Mouse (Mus musculus) 416B (cell line): ENCODE measurements around the gene Adamts9.

Experiments
- DNase-seq: peaks from one replicate; pipeline ENCODE4 v3.0.0; 2011; ENCODE audit warnings: low read depth

The Adamts9 gene

DNA sequence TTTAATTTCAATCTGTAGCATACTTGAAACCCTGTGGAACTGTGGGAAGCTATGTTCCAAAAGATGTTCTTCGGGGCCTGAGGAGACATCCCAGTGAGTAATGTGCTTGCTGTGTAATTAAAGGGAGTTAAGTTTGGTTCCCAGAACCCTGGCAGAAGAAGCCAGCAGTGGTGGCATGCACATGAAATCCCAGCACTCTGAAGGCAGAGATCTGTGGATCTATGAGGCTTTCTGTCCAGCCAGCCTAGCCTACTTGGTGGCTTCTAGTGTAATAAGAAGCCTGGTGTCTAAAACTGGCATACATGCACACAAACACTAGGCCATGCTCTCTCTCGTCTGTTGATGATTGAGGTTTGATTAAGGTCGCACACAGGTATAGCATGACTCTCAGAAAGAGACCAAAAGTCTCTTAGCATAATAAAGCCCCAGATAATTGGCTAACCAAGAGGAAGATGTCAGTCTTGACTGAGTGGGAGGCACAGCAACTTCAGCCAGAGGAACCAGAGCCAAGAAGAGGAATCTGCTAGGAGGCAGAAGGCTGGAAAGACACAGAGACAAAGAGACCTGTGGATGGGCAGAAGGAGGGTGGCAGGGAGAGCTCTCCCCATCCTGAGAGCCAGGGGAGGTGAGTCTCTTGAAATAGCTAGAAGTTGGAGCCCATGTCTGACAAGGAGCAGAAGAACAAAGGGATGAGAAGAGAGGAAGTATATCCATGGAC lies 138.9 kb downstream of the Adamts9 start:
- DNase-seq = no peak

DNA sequence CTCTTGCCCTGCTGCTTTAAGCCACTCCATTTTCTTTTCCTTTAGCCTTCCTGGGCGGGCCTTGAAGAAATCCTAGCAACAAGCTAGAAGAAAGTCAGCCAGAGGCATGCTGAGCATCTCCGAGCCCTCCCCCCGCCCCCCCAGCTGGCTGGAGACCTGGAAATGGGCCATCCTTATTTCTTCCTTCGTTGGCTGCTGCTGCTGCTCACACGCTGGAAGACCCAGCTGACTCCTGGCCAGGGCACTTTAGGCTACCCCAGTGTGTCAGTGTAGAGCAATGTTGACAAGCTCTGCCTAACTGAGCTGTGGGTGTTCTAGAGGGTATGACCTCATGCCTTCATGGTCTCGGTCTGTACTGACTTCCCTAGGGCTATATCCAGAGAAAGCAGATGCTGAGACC lies 140.1 kb downstream of the Adamts9 start:
- DNase-seq = no peak

DNA sequence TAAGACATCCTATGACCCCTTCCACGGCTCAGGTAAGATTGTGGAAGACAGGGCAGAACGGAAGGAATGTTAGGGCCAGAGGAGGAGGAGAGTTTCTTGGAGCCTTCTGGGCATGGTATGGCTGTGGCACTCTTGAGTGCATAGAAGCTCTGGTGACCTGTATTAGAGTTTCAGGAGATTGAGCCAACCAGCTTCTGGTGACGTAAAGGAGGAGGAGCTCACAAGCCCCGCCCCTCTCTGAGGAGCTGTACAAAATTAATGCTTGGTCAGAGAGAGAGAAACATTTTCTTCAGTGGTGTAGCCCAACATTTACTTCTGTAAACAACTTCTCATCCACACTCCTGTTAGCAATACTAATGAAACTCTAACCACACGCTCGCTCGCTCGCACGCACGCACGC lies 140.9 kb downstream of the Adamts9 start:
- DNase-seq = no peak

DNA sequence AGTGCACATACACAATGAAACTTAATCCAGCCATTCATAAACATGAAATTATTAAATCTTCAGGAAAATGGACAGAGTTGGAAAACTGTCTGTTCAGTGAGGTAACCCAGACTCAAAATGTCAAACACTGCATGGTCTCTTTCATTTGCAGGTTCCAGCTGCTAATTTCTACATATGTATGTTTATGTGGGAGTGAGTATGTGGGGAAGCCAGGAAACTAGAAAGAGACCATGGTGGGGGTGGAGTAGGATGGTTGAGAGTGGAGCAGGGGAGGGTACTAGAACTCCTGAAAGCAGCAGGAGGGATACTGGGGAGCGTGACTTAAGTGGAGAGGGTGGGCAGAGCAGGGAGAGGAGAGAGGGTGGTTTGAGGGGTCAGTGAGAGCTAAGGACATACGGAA lies 141.8 kb downstream of the Adamts9 start:
- DNase-seq = no peak

DNA sequence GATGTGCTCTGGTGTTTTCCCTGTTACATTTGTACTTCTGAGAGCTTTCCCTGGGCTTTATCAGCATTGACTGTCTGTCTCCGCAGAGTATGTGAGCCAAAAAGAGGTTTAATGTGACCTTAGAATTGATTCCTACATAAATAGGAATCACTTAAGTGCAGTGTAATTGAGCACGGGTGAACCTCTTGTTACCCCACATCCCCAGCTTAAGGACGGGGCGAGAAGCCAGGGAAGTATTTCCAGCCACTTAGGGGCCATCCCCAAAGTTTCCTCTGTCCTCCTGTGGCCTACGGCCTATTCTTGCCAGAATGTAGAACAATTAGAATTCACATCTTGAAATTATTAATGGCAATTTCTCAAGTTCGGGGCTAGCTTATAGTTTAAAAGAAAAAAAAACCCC lies 149.5 kb downstream of the Adamts9 start:
- no peak for DNase-seq

DNA sequence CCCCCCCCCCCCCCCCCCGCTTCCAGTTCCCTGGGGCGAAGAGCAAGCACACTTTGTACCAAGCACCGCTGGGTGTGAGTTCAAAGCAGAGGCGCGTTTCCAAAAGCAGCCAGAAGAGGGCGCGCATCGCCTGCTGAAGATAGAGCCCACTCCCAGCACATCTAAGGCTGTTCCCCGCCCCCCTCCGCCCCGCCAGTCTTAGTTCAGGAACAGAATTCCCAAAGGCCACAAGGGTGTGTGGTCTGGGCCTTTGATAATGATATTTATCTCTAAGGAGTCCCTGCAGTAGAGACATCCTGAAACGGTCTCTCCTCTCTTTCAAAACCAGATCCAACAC lies 155.9 kb downstream of the Adamts9 start:
- peak; percentile 61 for DNase-seq

DNA sequence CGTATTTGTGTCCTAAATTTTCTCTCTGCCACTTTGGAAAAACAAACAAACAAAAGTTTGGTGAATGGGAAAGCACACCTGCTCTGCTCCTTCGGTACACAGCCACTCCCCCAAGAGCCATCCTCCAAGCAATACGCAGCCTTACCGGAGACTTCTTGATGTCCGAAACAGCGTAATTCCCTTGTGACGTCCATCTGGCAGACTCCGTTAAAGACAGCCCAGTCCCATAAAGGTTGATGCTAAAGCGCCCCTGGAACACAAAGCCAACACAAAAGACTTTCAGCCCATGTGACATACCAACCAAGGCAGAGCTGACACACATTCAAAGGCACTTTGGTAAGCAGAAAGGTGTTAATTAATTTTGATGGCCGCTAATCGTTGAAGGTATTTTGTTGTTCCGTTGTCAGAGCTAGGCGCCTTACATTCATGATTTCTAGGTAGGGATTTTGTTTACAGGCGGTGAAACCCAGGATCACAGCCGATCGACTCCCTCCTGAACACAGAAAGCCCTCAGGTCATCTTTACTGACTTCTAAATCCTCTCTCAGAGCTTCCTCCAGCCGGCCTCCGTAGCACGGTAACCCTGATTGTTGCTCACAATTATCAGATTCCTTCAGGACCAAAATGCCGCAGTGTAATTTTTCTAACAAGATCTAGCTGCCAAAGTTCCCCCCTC lies 156.5 kb downstream of the Adamts9 start:
- no peak for DNase-seq

DNA sequence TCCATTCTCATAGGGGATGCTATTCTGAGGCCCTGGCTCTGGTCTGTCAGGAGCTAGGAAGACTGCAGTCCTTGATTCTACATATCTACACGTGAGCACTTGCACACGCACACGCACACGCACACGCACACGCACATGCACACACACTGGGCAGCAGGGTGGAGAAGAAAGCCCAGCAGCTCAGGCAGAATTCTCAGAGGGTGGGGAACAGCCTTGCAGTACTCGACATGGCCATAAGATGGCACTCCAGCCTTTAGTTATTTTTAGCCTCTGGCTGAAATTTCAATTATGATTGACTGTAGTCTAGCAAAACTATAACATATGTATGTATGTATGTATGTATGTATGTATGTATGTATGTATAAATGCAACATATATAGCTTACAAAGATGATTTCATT lies 158.5 kb downstream of the Adamts9 start:
- DNase-seq = peak; percentile 40

DNA sequence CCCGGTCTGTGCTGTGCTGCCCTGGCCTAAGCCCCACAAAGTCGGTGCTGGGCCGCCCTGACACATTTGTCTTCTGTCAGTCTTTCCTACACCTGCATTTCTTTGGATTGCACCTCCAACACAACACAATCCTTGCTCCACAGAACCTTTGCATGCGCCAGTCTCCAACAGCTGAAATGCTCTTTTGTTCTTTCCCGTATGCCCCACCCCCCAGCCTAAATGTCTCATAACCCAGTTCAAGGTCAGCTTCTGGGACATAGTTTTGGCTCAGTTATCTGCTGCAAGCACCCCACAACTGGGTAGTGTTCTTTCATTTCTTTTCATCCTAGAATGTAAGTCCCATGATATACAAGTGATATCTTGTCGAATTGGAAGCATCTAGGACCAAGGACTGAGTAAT lies 161.8 kb downstream of the Adamts9 start:
- no peak for DNase-seq

DNA sequence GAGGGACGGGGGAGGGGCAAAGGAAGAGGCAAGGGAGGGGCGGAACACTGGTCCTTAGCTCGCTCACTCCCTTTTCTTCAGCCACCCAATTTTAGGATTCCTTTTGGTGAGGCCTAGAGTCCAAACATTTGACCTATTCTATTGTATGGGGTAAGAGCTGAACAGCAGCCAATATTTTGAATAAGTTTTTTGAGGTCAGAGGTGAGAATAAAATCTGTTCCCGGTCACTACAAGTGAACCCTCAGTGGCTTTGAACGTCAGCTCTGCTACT lies 163.4 kb downstream of the Adamts9 start:
- DNase-seq = no peak

DNA sequence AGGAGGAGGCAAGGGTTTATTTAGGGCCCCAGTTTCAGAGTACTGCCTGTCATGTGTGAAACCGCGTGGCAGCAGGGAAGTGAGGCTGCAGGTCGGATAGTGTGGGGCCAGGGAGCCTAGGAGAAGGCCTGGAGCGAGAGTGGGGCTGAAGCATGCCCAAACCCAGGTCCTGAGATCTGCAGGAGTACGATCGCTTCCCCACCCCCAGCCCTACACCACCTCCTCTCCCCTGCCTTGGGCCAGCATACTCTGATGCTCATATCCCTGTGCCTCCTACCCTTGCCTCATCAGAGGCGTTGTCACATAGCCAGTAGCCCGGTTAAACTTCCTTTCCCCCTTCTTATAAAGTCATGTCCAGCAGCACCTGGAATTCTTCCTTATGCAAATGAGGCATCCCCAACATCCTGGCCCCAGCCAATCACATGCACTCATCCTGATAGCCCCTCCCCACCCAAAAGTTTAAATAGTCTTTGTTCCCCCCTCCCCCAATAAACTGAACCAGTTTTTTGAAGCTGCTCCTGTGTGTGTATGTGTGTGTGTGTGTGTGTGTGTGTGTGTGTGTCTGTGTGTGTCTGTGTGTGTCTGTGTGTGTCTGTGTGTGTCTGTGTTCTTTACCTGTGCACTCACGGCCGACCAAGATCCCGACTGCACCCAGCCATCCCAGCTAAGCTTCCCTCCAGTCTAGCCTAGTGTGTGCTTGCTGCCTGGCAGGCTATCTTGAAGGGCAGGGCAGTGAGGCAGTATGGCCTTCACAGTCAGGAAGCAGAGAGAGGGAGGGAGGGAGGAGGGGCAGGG lies 164.0 kb downstream of the Adamts9 start:
- peak; percentile 45 for DNase-seq

DNA sequence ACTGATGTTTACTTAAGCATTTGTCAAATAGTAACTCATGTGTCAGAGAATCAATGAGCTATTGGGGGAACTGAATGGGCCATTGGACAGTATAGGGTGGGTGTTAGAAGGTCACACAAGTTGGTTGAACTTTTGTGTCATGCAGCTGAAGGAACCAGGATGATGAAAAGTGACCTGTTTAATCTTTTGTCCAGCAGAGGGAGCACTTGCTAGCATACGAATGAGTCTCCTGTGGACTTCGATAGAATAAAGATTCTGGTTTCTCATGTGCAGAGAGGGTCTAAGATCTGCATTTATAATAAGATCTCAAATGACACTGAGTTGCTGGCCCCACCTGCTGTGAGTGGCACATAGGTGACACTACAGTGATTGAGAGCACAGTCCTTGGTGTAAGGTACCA lies 166.9 kb downstream of the Adamts9 start:
- peak; percentile 64 for DNase-seq

DNA sequence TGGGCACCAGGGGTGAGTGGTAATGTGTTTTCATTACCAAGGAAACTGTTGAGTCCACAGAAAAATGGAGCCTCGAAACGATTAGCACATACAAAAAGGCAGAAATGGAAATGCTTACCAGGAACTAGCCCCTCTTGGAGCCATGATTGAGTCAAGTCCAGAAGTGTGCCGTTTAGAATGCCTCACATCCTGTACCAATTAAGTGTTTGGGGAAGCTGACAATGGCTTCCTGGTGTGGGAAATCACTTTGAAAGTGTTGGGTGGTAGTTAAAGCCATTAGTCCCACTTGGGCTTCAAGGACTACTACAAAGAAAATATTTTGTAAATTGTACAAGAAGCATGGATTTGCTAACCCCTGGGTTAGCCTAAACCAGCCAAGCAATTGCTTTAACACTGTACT lies 180.9 kb downstream of the Adamts9 start:
- no peak for DNase-seq

DNA sequence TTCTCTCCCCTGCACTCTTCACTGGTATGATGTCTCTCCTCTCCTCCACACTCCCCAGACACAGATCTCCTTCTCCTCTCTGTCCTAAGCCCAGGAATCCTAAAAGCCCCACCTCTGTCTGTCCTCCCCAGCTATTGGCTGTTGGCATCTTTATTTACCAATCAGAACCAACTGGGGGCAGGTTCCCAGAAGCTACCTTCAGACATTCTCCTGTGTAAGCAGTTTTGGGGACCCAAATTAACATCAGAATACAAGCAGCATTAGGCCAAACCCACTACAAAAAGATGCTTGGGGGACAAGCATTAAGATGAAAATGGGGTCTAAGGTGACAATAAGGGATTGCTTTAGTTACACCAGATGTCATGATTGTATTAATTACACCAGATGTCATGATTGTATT lies 183.7 kb downstream of the Adamts9 start:
- no peak for DNase-seq

DNA sequence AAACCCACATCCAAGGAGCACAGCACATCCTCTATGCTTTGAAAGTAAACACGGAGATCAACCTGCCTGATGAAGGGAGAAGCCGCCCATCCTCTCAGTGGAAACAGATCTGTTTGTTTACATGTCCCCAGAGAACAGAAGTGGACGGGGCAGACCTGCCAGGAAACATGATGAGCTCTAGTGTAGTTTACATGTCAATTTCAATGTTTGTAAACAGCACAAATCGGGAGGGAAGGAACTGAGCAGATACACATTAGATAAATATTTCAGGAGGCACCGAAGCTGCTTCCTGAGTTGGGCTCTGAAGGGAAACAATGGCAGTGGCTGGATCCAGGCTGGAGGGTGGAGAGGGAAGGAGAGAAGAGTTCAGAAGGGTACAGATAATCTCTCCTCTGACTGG lies 187.5 kb downstream of the Adamts9 start:
- DNase-seq = no peak

DNA sequence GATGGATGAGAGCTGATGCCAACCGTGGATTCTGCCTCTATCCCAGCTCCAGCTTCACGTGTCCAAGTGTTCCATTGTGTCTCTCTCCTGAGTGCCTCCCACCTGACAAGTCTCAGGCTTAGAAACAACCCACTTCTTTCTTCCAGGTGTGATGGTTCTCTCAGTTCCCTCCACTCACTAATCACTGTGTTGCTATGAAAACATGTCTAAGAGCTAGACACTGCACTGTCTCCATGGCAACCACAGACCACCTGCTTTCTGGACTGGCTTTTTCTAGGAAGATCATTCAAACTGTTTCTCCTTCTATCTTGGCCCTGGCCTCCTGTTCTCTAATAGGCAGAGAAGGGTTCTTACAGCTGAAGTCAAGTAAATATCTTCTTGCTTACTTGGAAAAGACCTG lies 190.6 kb downstream of the Adamts9 start:
- no peak for DNase-seq

DNA sequence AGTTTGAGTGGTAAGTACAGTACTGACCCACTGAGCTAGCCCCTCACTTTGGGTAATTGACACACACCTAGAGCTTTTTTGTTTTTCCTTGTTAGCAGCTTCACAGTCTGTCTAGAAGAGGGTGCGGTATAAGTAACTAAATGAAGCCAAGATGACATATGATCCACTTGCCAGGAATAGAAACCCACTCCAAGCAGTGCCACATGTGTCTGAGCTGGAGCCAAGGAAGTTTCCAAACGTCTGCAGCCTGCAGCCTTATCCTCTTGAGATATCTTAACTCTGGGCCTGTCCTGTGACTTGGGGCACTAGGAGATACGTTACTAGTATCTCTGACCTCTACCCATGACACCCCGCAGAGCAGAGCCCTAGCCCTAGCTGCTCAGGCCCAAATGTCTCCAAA lies 193.9 kb downstream of the Adamts9 start:
- DNase-seq = no peak

DNA sequence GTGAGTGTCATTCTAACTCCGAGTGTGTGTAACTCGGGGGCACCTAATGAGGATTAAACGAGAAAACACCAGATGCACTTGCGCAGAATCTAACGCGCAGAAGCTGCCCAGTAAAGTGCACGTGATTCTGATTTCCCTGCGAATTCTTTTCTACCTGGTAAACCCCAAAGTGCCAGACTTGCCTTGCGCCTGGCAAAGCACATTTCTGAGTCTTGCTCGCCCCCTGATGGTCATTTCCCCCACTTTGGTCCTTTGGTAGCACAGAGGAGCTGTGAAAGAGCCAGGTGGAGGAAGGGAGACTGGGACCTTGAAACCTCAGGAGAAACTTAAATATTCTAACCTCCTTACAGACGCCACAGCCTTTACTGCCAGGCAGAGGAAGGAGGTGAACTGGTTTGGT lies 199.7 kb downstream of the Adamts9 start:
- no peak for DNase-seq

DNA sequence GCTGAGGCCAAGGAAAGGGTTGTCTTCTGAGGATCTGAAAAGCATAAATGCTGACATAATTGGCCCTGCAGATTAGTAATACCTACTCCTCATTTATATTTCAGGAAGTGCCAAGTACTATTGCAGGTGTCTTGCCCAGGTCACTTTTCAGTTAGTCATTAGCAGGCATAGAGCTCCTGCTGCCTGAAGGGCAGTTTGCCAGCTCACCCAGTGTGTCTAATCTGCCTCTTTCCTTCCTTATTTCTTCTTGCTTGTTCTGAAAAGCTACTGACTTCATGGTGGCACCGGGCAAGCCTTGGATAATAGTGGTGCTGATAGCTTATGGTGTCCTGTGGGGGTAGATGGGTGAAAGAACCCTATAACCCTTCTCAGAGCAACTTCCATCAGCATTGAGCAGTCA lies 206.2 kb downstream of the Adamts9 start:
- DNase-seq = no peak

DNA sequence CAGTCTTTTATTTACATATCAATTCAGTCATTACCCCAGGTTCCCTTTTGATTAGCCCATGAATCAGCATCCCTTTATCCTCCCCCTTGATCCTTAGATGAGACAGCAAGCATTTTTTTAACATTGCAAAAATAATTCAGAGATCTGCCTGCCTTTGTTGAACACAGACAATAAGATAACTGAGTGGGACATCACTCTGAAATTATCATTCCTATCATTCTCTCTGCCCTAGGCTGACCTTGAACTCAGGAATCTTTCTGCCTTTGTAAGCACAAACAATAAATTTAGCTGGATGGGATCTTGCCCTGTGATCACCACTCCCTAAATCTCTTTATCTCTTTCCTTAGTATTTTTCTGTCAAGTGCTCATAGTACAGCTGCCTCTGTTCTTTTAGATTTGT lies 209.6 kb downstream of the Adamts9 start:
- no peak for DNase-seq

DNA sequence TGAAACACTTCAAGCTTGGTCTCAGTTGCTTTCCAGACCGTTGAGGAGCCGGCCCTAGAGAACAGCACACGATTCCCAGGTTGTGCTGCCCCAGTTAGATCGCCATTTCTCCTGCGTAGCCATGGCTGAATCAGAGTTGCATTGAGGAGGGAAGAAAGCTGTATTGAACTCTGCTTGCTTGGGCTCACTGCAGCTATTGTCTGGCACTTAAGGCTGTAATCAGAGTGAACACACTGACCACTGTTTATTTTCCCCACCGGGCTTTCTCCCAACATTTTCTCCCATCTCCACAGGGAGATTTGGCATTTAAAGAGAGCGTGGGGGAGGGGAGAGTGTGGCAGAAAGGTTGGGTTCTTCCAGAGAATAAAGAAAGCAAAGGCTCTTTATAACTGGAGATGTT lies 214.8 kb downstream of the Adamts9 start:
- DNase-seq = no peak

DNA sequence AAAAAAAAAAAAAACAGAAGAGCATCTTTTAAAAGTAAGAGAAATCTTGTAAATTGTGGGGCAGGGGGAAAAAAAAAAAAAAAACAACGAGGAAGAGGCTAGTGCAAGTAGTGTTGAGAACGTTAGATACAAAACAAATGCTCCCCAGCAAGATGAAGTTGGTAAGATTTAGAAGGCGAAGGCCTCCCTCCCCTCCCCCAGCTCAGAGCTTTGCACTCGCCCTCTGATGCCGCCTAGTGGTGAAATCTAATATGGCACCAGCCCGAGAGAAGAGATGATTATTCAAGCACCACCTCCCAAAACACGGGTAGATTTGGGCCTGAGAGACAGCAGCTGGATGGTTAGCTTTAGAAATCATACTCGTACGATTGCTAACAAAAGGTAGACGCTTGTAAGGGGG lies 215.2 kb downstream of the Adamts9 start:
- DNase-seq = peak; percentile 38

DNA sequence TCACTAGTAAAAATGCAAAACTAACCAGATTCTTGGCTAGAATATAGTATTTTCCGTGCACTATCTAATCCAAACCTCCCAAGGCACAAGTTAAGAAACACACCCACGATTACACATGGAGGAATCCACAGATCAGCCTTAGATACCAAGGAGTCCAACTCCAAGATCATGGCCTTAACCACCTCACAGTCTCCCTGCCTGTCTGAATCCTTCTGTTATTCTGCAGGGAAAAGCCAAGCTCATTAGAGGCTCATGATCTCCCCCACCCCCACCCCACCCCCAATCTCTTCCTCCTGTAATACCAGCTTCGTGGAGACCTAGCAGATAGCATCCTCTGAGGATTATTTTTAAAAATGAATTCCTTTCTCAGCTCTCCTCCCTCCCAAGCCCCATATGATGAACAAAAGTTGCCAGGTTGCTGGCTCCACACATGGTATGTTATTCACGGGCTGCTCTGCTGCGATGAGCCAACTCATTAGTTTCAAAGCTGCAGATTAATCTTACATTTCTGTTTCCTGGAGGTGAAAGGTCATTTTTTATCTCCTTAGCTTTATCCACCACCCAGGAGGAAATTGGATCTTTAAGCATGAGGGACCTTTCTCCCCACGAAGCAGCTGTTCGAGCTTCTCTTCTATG lies 215.8 kb downstream of the Adamts9 start:
- DNase-seq = no peak
